Mouse (Mus musculus) stomach, postnatal 0 days (tissue): Measurements from ENCODE around the gene Hspa1l. TPM values are rescaled to one million over a fixed set of nuclear protein-coding genes. Genes with fewer than 3 reads are reported as not detected.
A peak's percentile ranks its signal among the peaks of the same experiment; 100 is the strongest.

ENCODE experiments used
- ATAC-seq: fragments of 200-750 bp; cut with Nextera tagmentation; 2 replicates; pipeline ENCODE4 v1.8.0; 2017; ENCODE audit not compliant: low FRiP score, low TSS enrichment
- DNase-seq: peaks from one replicate; pipeline ENCODE4 v3.0.0-alpha.2; 2016; ENCODE audit warnings: low spot score
- H3K27ac ChIP-seq: fragments of 300-500 bp; sonication (generic); replicated peaks from 2 replicates; pipeline ENCODE4 v1.5.1; 2014; ENCODE audit warnings: mild to moderate bottlenecking, control low read depth
- H3K27me3 ChIP-seq: fragments of 300-500 bp; sonication (generic); 2 replicates; pipeline ENCODE4 v1.6.1; 2014; ENCODE audit warnings: low read length; ENCODE audit not compliant: control insufficient read depth, insufficient read depth
- H3K36me3 ChIP-seq: fragments of 300-500 bp; sonication (generic); 2 replicates; pipeline ENCODE4 v1.6.1; 2014; ENCODE audit warnings: low read length, mixed read lengths; ENCODE audit not compliant: control insufficient read depth, insufficient read depth
- H3K4me1 ChIP-seq: fragments of 300-500 bp; sonication (generic); replicated peaks from 2 replicates; pipeline ENCODE4 v1.6.1; 2014; ENCODE audit warnings: antibody characterized with exemption; ENCODE audit not compliant: control insufficient read depth, insufficient read depth
- H3K4me2 ChIP-seq: fragments of 300-500 bp; sonication (generic); replicated peaks from 2 replicates; pipeline ENCODE4 v1.6.1; 2014; ENCODE audit warnings: low read depth, mild to moderate bottlenecking, control low read depth, moderate library complexity
- H3K4me3 ChIP-seq: fragments of 300-500 bp; sonication (generic); 2 replicates; pipeline ENCODE4 v1.5.1; 2014; ENCODE audit warnings: low read depth, low read length, control low read depth
- H3K9ac ChIP-seq: fragments of 300-500 bp; sonication (generic); 2 replicates; pipeline ENCODE4 v1.6.1; 2014; ENCODE audit warnings: mild to moderate bottlenecking, low read length, control low read depth, mixed read lengths
- H3K9me3 ChIP-seq: fragments of 300-500 bp; sonication (generic); 2 replicates; pipeline ENCODE4 v1.6.1; 2016; ENCODE audit warnings: low read length; ENCODE audit not compliant: control insufficient read depth
- CTCF ChIP-seq: IDR thresholded peaks from 2 replicates; pipeline ENCODE4 v1.5.1; 2016; ENCODE audit warnings: antibody characterized with exemption, low read depth, mild to moderate bottlenecking, moderate library complexity
- EP300 ChIP-seq: optimal IDR thresholded peaks from 2 replicates; pipeline ENCODE3; 2016; ENCODE audit warnings: antibody characterized with exemption
- WGBS: fragments of 180-500 bp; shearing (Covaris S2); extraction: QIAGEN DNeasy Blood & Tissue Kit; methylation state at CpG from one replicate; pipeline ENCODE4 v1.1.7; 2014; 5-methylcytosine and 5-hydroxymethylcytosine counted together
- polyA plus RNA-seq: library from polyadenylated mRNA; unstranded; fragments of >200 nt; fragmentation: Nextera tagmentation; extraction: Ambion mirVana; gene quantifications from 2 replicates; pipeline ENCODE4 v1.2.1, GENCODE M21; 2015

The Hspa1l gene
- polyA plus RNA-seq, 1 experiment from 2014 or later, result 0.25 TPM

DNA sequence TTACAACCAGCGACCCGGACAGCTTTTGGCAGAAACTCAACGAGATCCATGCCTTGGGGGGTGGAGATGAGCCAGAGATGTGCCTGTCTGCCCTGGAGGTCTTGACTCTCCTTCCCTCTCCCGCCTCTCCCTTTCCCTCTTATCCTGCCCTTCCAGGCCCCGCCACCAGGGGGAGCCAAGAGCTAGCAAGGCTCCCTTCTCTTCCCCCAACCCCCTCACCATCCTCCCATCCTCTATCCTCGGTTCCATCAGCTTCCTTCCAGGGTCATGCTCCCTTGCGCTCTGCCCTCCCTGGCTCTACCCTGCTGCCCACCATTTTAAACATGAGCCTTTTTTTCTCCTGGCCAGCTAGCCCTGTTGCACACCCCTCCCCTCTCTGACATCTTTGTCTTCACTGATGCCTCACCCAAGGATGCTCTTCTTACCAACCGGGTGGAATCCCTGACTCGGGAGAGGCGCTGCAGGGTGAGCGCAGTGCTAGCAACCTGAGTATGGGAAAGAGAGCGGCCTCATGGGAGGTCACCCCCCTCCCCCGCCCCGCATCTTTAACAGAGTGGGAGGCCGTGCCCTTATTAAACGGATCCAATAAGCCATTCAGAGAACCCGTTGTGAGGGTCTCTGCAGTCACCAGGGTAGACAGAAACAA, 48.8 kb downstream of the Hspa1l start:
- DNase-seq, result peak; percentile 89
- H3K36me3 ChIP-seq, result no peaks in the 10 kb centered on the region
- TF ChIP-seq CTCF (peak; percentile 99), EP300 (no peak)
- H3K27me3 ChIP-seq, result no peaks in the 10 kb centered on the region
- ATAC-seq, result peak; percentile 21
- WGBS, result 12% methylated on average over 17 of the region's 17 CpGs
- H3K4me3 ChIP-seq, result no peak overlapping the region
- no peaks in the 10 kb centered on the region for H3K4me1 ChIP-seq
- H3K9me3 ChIP-seq, result no peaks in the 10 kb centered on the region
- 0 out of 2 replicates have a peak overlapping the region, but pooled peaks have one; percentile 6 for H3K4me2 ChIP-seq
- no peak overlapping the region for H3K9ac ChIP-seq
- H3K27ac ChIP-seq, result no peak overlapping the region

GRCm38 (mm10) chr17:35021842-35022477, 49.5 kb downstream of the Hspa1l start:
- DNase-seq, result no peak
- Histone ChIP-seq H3K27me3 (no peaks in the 10 kb centered on the region), H3K4me3 (no peak overlapping the region), H3K36me3 (no peaks in the 10 kb centered on the region), H3K9ac (no peak overlapping the region), H3K9me3 (no peaks in the 10 kb centered on the region), H3K27ac (peak overlapping the region; percentile 56; the same call in 1 of the 2 replicates), H3K4me2 (no peak overlapping the region), H3K4me1 (no peaks in the 10 kb centered on the region)
- peak; percentile 6; the same call in 1 of the 2 replicates for ATAC-seq
- WGBS, result 29% methylated on average over 6 of the region's 6 CpGs
- no peak for TF ChIP-seq EP300
- peak; percentile 31; the same call in 1 of the 2 replicates for TF ChIP-seq CTCF

GRCm38 (mm10) chr17:35022541-35023060, 50.1 kb downstream of the Hspa1l start:
- TF ChIP-seq CTCF, result no peak
- TF ChIP-seq EP300, result no peak
- H3K27ac ChIP-seq, result no peak overlapping the region
- H3K4me1 ChIP-seq, result no peaks in the 10 kb centered on the region; the same call in 1 of the 2 replicates
- H3K4me3 ChIP-seq, result no peak overlapping the region
- no peaks in the 10 kb centered on the region for H3K36me3 ChIP-seq
- DNase-seq (no peak), ATAC-seq (no peak)
- no peaks in the 10 kb centered on the region for H3K27me3 ChIP-seq
- 95% methylated on average over 8 of the region's 8 CpGs for WGBS
- H3K4me2 ChIP-seq, result no peak overlapping the region
- no peak overlapping the region for H3K9ac ChIP-seq
- no peaks in the 10 kb centered on the region for H3K9me3 ChIP-seq

DNA sequence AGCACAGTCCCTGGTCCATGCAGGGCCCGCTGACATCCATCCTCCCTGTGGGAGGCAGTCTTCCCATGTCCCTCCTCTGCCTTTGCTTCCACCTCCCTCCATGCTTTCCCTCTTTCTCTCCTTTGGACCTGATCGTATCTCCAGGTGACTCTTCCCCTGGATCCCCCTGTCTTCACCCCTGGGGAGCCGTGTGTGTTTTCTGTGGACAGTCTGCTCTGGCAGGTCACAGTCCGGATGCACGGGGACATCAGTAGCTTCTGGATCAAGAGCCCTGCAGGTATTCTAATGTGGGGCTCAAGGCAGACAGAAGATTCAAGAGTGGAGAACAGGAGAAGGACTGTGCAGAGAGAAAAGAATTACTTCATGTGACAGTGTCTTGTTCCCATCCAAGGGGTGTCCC, 50.7 kb downstream of the Hspa1l start:
- TF ChIP-seq CTCF (no peak), EP300 (no peak)
- H3K9me3 ChIP-seq, result no peaks in the 10 kb centered on the region
- no peak overlapping the region for H3K4me3 ChIP-seq
- peak overlapping the region; percentile 35; the same call in 1 of the 2 replicates for H3K27ac ChIP-seq
- H3K36me3 ChIP-seq, result no peaks in the 10 kb centered on the region
- WGBS, result 87% methylated on average over 5 of the region's 5 CpGs
- H3K4me1 ChIP-seq, result no peaks in the 10 kb centered on the region; the same call in 1 of the 2 replicates
- DNase-seq (no peak), ATAC-seq (no peak)
- H3K9ac ChIP-seq, result no peak overlapping the region
- no peak overlapping the region for H3K4me2 ChIP-seq
- H3K27me3 ChIP-seq, result no peaks in the 10 kb centered on the region

DNA sequence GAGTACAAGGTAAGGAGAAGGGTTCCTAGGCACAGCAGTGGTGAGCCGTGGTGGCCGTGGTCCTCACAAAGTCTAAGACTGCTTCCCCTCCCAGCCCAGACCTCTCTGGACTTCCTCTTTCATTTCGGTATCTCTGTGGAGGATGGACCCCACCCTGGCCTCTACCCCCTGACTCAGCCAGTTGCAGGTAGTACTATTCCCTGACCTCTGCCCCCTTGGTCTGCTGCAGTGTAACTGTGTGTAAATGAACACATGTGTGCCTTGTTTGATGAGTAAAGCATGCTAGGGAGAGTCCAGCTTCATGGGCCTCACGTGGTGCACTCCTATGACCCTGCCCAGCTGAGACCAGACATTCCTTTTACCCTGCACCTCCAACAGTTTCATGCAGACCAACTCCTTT, 51.3 kb downstream of the Hspa1l start:
- ATAC-seq (peak; percentile 72), DNase-seq (peak; percentile 69)
- Histone ChIP-seq H3K27me3 (no peaks in the 10 kb centered on the region), H3K4me3 (no peak overlapping the region), H3K9ac (no peak overlapping the region), H3K9me3 (no peaks in the 10 kb centered on the region), H3K4me1 (no peaks in the 10 kb centered on the region; the same call in 1 of the 2 replicates), H3K36me3 (no peaks in the 10 kb centered on the region), H3K4me2 (no peak overlapping the region), H3K27ac (0 out of 2 replicates have a peak overlapping the region, but pooled peaks have one; percentile 35)
- TF ChIP-seq EP300, result no peak
- TF ChIP-seq CTCF, result no peak
- 68% methylated on average over 4 of the region's 4 CpGs for WGBS
